Mouse (Mus musculus): ENCODE results near the gene Fank1.

Gene Fank1

DNA sequence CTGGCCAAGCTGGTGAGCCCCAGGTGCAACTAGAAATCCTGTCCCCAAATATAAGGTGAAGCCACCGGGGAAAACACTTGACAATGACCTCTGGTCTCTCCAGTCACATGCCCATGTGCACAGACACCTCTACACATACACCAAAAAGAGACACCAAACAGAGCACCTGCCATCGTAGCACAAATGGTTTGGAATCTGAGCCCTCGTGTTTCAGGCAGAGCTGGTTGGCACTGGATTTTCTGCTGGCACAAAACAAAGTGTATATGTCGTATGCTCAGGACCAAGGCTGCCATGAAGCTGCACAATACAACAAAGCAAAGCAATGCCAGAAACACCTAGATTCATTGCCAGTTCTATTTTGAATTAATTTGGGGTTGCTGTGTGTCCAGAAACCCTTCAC, 8.6 kb upstream of the Fank1 start:
- DNase-seq (ENCODE audit: low read depth, low spot score) = no peak

DNA sequence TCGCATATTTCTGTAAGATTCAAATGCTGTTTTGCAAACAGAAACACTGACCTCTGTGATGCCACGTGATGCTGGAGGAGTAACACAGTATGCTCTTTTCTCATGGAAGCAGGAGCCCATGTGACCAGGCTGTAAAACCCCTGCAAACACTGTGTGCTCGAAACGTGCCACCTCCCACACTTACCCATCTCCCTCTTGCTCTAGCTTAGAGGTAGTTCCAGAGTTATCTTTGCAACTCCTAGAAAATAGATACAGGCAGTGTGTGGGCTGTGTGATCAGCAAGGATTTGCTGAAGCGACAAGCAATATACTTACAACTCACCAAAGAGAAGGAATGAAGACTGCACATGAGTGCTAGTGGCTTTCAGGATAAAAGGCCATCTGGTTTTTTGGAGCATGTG, 8.1 kb upstream of the Fank1 start:
- DNase-seq (ENCODE audit: low read depth, low spot score) = no peak

DNA sequence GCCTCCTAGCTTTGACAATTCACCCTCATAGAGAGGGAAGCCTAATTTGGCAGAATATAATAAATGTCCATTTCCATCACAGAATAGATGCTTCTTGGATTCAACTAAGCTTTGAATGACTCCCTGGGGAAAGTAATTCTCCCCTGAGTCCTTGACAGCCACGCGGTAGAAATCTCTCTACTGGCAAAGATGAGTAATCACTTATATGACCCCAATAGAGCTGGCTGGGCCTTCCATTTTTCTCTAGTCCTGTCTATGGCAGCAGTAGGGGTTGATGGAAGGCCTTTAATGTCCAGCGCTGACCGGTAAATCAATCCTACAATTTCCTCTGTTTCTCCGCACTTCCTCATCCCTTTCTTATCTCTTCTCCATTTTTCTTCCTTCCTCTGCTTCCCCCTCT, 1.5 kb upstream of the Fank1 start:
- no peak for DNase-seq (ENCODE audit: low read depth, low spot score)

DNA sequence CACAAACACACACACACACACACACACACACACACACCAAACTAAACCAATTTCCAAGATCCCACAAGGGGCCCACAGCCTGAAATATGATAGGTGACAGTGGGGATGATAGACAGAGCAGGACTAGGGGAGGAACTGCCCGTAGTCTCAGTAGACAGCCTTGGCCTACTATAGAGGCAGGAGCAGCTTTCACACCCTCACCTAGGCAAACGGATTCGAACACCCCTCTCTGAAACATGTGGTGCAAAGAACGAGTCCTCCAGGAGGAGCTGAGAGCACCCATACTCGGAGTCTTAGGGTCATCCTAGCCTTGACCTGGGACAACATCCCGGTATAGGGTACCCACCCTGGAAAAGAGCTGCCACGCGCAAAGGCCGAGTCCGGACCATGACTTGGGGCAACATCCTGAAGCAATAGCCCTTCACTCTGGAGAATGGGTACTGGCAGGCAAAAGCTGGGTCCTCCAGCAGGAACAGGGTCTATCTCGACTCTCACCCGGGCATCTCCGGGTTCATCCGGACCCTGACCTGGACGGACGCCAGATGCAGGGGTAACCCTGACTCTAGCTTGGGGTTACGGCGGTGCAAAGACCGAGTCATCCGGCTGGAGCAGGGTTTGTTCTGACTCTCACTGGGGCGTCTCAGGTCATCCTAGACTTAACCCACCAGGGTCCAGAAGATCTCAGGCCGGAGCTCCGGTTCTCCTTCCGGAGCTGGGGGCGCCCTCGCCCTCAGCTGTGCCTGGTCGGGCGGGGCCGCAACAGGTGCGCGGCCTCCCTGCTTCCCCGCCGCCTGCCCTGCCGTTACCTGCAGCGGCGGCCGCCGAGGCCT, 650 bp upstream of the Fank1 start:
- no peak for DNase-seq (ENCODE audit: low read depth, low spot score)

DNA sequence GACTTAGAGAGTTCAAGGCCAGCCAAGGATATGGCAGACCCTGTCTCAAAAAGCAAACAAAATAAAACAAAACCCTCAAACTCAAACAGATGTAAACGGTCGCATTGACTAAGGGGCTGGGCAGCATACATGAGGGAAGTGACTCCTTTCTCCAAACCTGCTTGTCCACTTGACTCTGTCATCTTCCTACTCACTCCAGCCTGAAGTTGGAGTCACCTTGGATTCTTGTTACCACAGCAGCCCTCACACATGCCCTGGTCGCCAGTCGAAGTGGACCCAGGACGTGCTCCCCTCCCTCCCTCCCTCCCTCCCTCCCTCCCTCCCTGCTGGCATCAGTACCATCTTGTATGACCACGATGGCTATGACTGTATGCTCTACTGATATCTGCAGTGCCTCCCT, 4.9 kb downstream of the Fank1 start:
- no peak for DNase-seq (ENCODE audit: low read depth, low spot score)

DNA sequence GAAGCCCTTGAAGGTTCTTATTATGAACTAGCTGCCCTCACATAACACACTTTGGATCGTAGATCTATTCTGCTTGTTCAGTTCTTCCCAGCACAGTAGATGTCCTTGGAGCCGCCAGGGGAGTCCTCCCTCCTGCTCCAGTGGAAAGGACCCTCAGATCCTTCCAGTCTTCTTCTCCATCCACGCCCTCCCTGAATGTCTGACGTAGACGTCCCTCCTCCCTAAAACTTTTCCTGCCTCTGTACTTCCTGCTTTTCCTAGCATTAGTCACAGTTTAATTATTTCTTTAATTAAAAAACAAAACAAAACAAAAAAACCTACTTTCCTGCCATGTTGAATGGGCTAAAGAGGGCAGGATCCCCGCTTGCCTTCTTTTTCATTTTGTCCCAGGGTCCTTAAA, 5.3 kb downstream of the Fank1 start:
- no peak for DNase-seq (ENCODE audit: low read depth, low spot score)

DNA sequence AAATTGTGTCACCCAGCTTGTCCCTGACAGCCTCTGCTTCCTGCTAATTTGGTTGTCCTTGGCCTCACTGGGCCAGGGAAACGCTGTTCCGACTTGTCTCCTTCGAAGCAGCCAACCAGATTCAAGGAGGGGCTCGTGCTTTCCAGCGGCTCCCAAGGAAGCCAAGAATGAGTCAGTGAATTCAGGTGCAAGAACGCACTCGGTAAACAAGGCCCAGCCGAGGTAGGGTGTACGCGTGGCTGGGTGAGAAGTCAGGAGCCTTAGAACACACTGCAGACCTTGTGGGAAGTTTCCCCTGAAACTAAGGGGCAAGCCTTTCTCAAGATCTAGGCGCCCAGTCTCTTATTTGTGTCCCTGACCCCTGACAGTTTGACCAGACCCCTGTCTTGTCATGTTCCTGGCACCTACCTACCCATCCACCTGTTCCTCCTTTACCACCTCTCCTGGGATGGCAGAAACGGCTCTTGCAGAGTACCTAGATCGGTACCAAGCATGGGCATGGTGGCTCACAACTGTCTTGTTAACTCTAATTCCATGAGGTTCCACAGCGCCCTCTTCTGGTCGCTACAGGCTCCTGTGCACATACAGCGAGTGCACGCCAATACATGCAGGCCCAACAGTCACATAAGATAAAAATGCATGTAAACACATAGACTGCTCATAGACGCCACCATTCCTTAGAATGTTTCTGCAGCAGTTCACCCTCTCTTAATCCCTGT, 6.2 kb downstream of the Fank1 start, which contains the start of gene Dhx32:
Dhx32 (minus strand) TSS at position 10 of the 719 bp plus-strand sequence.
- DNase-seq (ENCODE audit: low read depth, low spot score) = peak; percentile 94

DNA sequence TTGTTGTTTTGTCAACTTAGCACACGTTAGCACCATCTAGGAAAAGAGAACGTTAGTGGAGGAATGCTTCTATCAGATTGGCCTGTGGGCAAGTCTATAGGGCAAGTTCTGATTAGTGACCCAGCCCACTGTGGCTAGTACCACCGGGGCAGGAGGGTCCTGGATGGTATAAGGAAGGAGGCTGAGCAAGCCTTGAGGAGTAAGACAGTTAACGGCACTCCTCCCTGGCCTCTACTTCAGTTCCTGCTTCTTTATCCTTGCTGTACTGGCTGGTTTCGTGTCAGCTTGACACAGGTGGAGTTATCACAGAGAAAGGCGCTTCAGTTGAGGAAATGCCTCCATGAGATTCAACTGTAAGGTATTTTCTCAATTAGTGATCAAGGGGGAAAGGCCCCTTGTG, 10.9 kb downstream of the Fank1 start:
- DNase-seq (ENCODE audit: low read depth, low spot score) = no peak

DNA sequence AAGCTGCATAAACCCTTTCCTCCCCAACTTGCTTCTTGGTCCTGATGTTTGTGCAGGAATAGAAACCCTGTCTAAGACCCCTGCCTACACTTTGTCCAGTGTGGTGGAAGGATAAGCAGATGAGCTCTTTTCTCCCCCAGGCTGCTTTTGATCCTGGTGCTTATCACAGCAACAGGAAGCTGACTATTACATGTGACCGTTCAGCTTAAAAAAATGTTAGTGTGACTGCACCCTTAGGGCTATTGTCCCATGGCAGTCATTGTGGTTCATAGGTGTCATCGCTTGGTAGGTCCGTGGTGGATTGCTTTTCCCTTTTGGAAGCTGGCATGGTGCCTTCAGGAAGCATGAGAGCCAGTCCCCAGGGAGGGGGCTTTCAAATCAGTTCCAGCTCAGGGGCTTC, 11.5 kb downstream of the Fank1 start:
- DNase-seq (ENCODE audit: low read depth, low spot score) = no peak

DNA sequence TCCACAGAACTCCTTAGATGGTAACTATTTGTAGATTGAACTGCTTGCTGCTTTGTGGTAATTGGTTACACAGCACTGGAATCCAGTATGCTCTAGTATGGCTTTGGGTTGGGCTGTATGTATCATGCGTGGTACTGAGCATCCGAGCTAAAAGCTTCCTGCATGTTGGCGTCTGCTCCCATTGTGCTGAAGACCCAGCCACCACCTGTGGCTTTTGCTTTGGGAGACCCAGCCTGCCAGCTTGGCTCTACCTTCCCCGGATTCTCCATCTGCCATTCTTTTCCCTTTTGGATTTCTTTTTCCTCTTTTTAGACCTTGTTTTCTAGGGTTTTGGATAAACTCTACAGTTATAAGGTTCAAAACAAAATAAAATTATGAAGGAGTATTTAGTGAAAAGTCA, 13.5 kb downstream of the Fank1 start:
- no peak for DNase-seq (ENCODE audit: low read depth, low spot score)

DNA sequence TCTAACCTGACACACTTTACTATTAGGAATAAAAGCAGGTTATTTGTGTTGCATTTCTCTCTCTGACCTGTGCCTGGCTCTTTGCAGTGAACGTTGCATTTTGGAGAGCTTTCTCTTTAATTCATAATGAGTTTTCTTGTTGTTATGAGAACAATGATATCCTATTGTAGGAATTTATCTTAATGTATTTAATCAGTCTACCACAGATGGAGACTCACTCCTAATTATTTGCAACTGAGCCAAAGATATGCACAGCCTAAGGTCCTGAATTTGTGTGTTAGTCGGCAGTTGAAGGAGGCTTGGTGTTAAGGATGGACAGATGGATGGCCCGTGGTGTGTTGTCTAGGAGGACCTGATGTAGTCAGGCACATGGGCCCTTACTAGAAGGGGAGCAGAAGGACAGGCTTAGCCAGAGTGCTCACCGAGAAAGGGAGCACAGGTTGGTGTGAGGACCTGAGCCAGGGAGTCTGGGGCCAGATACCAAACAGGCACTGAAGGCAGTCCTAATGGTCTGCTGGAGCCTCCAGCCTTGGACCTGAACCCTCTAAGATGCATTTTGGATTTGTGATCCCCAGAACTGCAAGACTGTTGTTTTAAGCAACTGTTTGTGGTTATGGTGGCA, 14.1 kb downstream of the Fank1 start:
- DNase-seq (ENCODE audit: low read depth, low spot score) = no peak

DNA sequence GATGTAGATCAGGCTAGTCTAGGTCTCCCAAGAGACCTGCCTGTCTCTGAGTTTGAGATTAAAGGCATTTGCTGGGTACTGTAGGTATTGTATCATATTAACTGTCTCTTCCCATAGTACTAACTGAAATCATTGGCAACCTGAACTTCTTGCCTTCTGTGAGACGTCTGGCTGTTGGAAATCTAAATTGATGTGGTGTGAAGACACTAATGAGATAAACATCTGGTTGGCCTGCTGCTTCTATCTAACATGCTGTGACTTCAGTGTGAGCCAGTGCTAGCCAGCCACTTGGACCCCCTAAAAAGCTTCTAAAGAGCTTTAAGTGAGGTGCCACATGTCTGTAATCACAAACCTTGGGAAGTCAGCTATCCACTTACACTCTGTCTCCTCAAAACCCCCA, 16.1 kb downstream of the Fank1 start:
- DNase-seq (ENCODE audit: low read depth, low spot score) = no peak

DNA sequence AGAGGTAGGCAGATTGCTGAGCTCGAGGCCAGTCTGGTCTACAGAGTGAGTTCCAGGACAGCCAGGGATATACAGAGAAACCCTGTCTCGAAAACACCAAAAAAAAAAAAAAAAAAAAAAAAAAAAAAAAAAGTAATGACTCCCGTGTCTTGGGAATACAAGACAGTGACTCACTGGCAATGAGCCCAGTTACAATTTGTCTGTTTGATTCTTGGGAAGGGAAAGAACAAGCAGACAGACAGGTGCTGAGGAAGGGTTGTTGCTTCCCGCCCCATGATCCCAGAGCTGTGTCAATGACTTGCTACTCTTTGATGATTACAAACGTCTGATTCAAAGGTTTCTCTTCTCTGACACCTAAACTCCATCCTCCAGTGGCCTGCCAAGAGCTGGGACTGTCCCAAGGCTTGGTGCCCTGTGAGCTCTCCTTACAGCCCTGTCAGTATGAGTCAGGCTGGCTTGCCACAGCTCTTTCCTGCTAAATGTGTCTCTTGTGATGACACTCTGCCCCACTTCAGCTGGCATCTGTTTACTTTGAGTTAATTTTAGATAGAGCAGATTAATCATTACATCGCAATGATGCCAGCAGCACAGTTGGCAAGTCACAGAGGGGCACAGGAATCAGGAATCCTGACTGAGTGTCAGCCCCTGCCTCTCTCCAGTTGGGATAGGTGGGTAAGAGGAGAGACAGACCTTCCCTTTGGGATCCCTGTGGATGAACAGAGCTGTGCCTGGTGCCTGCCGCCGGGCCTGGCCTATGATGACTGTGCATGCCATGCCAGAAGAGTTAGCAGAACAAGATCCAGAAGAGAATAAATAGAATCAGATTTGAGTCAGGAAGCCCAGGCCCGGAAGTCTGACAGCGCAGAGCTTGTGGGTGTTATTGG, 16.8 kb downstream of the Fank1 start:
- no peak for DNase-seq (ENCODE audit: low read depth, low spot score)

DNA sequence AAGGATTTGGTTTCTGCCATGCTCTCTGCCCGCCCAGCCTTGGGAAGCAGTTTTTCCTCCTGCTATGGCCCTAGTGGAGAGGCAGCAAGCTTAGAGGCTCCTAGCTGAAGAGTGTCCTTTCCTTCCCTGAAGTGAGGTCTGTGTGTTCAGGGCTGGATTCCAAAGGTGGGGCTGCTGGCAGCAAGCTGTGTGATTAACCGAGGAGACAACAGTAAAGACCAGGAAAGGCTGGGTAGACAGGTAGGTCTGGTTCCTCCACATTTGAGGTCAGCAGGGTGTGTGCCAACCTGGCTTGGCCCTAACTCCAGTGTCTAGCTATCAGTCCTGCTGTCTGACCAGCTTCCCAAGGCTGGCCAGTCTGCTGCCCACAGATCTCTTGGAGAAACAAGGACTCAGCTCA, 18.1 kb downstream of the Fank1 start:
- no peak for DNase-seq (ENCODE audit: low read depth, low spot score)

DNA sequence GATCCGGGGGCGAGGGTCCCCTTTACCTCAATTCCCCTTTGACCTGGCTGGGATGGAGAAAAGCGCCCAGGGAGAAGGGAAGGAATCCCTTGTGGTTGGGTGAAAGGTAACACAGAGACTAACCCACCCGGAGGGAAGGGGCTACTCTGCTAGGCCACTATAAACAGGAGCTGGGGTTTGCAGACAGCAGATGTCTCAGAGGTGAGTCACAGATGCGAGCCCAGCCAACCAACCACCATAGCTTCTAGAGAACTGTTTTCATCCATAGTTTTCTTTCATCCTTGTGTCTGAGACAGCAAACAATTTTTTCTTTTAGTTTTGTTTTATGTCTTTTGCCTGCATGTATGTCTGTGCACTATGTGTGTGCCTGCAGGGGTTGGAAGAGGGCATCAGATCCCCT, 23.3 kb downstream of the Fank1 start:
- DNase-seq (ENCODE audit: low read depth, low spot score) = no peak

DNA sequence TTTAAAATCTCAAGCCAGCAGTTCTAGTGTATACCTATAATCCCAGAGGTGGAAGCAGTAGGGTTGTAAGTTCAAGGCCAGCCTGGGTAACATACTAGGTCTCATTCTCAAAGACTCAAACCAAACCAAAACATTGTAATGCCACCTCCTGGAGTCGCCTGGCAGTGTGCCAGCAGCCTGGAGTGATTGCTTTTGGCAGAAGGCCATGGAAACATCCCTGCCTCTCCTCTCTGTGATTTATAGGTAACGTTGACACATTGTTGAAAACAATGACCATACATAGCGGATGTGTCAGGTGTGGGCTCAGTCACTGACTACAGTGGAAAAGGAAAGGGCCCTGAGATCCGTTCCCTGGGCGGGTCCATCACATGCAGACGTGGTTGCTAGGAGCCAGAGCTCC, 25.2 kb downstream of the Fank1 start:
- DNase-seq (ENCODE audit: low read depth, low spot score) = no peak

DNA sequence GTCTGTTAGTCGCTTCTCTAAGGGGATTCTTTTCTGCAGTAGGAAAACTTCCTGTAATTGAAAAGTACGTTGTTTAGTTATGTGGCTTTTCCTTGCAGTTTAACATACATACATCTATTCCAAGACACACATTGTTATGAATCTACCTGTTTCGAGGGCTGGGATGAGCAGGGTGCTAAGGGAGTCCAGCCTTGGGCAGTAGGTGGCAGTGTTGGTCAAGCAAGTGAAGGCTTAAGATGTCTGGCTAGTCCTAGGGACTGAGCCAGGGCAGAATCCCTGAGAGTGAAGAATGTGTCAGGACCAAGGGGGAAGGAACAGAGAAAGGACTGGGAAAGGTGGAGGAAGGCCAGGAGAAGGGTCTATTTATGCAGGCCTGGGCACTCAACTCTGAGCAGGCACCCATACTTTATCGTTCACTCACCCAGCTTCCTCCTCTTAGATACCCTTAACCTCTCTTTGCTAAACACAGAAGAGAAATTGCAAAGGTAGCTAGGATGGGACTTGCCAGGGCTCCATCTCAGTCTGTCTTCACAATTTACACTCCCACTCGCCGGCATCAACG, 29.0 kb downstream of the Fank1 start:
- peak; percentile 73 for DNase-seq (ENCODE audit: low read depth, low spot score)

DNA sequence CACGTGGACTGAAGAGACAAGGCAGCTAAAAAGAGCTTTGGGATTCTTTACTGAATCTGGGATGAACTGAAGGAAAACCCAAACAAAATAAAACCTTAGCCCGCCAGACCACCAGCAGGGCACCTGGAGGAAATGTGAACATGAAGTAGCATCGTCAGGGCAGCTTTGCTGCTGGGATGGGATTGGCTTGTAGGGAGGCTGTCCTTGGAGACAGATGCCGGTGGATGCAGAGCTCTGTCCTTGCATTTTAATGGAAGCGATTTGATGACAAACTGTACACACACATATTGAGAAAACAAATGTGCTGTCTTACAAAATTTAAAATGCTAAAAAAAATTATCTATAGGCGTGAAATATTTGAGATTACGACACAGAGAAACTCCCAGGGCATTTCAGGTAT, 36.3 kb downstream of the Fank1 start:
- DNase-seq (ENCODE audit: low read depth, low spot score) = no peak

DNA sequence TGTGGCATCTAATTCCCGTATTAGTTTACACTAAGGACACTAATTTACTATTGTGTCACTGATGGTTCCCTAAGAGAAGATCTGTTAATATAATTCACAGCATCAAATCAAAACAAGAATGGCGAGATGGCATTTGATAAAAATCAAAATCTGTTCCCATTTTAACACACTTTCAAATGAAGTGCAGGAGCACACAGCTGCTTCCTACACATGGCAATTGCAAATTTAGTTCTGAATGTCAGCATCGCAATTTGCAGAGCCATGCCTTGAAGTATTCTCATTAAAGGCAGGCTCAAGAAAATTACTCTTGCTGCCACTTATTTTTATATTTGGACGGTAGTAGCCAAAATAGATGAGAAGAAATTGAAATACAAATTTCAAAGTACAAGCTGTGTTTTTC, 36.7 kb downstream of the Fank1 start:
- no peak for DNase-seq (ENCODE audit: low read depth, low spot score)

DNA sequence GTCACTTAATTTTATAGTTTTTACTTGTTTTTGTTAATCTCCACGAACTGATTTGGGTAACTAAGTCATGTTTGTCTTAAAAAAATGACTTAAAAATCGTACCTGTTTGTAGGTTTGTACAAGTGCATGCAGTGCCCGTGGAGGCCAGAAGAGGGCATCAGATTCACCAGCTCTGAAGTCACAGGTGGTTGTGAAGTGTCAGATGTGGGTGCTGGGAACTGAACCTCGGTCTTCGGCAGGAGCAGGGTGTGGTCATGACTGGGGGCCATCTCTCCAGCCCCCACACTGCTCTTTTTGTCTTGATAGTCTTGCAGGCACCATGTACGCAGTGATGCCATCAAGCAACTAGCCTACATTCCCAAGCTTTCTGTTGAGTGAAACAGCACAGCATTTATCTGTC, 47.1 kb downstream of the Fank1 start:
- peak; percentile 28 for DNase-seq (ENCODE audit: low read depth, low spot score)

DNA sequence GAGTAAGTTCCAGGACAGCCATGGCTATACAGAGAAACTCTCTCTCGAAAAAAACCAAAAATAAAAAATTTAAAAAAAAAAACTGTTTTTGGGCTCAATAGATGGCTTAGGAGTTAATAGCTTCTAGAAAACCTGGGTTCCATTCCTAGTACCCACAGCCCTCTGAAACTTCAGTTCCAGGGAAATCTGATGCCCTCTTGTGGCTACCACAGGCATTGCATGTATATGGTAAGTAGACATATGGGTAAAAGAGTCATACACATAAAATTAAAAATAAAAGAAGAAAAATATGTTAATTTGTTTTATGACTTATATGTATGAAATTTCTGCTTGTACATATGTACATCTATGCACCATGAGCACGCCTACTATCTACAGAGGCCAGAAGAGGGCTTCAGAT, 47.9 kb downstream of the Fank1 start:
- peak; percentile 57 for DNase-seq (ENCODE audit: low read depth, low spot score)
